Mouse (Mus musculus): ENCODE results near the gene Tcl1b3.

Tcl1b3 gene

DNA sequence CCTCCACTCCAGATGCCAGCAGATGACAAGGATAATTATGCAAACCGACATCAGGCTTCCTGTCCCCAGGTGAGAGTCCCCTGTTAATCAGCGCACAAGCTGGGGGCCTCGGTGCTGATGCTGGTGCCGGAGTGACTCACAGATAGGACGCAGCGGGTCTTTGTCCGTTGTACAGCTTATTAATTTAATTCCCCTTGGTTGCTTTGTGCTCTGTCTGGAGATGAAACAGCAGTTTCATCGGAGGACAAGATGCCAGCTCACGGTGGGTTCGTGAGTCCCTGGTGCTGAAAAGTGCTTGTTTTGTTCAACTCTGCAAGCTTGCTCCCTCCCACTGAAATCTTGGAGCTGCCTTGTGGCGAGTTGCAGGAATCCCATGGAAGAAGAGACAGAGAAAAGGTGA, 43.5 kb downstream of the Tcl1b3 start:
- DNase-seq (ENCODE audit: extremely low read depth, low read depth), result no peak

DNA sequence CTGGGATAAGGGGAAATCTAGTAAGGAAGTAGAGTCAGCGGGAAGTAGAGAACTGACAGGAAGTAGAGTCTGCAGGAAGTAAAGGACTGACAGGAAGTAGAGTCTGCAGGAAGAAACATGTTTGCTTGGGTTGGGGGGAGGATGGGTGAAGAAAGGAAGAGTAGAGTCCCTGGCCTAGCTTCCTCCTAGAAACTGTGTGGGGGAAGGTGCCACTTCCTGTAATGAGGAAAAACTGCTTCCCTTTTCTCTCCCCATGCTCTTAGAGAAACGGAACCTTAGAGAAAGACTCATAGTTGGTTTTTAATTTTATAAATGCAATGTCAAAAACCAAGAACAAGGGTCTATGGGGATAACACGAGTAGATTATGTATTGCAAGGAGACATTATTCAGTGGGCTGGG, 44.2 kb downstream of the Tcl1b3 start:
- DNase-seq (ENCODE audit: extremely low read depth, low read depth), result no peak

DNA sequence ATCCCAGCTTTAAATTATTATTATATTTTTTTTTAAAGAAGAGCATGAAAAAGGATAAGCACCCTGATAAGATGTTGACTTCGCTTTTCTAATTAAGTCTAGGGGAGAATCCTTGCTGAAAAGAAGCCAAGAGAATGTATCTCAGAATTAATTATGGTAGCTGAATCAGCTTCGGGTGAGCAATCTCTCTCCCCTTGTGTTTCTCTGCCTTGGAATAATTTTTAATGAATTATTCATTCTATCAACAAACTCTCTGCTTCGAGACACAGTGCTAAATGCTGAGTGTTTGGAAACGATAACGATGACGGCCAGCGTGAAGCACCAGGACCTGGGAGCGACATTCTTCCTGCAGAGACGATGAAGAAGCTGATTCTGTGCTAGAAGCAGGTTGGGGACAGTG, 48.2 kb downstream of the Tcl1b3 start:
- DNase-seq (ENCODE audit: extremely low read depth, low read depth), result no peak

All from MEL-GATA-1-ER (cell line).